Mouse (Mus musculus) splenic B cell, adult 2 months (primary cell): ENCODE measurements at regions not wholly inside any gene's neighbourhood (a gene's known extent, or its start where the extent isn't known, plus 50 kb on each side); places are given as distances from the start of the nearest gene placed in this dataset.
A peak's percentile ranks its signal among the peaks of the same experiment; 100 is the strongest.

Source experiments
- DNase-seq: peaks from one replicate; pipeline ENCODE4 v3.0.0-alpha.2; 2011; ENCODE audit warnings: low read depth, low spot score
- H3K27me3 ChIP-seq: 2 replicates; pipeline ENCODE4 v1.6.1; 2012; ENCODE audit warnings: mild to moderate bottlenecking, low read length, moderate library complexity, mixed read lengths; ENCODE audit not compliant: control insufficient read depth, poor library complexity, insufficient read depth, severe bottlenecking
- H3K36me3 ChIP-seq: 2 replicates; pipeline ENCODE4 v1.6.1; 2012; ENCODE audit warnings: mild to moderate bottlenecking, low read length, moderate library complexity, mixed read lengths; ENCODE audit not compliant: control insufficient read depth, poor library complexity, insufficient read depth, severe bottlenecking

- no peaks in the 10 kb centered on the region for H3K36me3 ChIP-seq
- no peak for DNase-seq
Measured at GRCm38 (mm10) chr15:59752277-59752676, 264.1 kb downstream of the 4933412E24Rik start.

DNA sequence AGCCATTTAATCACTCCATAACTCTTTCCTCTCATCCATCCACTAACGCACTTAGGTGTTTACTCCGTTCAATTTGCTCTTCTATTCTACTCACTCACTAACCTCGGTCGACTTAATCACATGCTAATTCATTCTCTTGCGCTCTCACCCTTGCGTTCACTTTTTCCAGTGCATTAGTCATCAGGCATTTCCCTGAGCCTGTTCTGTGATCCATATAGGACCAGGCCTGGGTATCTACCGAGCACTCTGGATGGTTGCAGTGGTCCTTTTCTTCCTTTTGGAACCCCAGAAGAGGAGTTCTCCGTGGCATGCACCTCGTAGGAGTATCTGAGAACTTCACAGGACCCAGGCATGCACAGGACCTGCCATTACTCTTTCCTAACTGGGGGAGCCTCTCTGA is 270.1 kb downstream of the 4933412E24Rik start:
- DNase-seq = no peak
- Histone ChIP-seq H3K27me3 (no peaks in the 10 kb centered on the region), H3K36me3 (no peaks in the 10 kb centered on the region)

More at GRCm38 (mm10) chr15:59752277-59752676, 264.1 kb downstream of the 4933412E24Rik start:
- no peaks in the 10 kb centered on the region for H3K27me3 ChIP-seq

DNA sequence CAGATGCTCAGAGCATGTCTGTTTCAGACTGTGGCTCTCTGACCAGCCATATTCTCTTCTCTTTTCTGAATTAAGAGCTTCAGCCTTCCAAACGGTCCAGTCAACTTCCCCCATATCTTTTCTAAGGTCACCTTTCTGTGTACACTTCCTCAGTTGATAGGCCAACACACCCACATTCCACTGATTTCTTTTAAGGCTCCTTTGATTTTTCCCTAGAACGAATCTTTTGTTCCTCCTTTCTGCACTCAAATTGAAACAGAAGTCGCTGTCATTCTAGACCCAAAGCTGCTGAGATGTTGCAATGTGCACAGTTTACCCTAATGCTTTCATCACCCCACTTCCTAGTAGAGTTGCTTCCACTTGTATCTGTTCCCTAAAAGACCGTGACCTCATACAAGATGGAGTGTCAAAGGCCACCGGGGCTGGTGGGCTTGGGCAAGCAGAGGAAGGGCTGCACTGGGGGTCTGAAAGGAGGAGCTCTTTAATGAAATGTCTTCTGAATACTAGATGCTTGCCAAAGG is 271.9 kb downstream of the 4933412E24Rik start:
- Histone ChIP-seq H3K27me3 (no peaks in the 10 kb centered on the region), H3K36me3 (no peaks in the 10 kb centered on the region)
- no peak for DNase-seq

DNA sequence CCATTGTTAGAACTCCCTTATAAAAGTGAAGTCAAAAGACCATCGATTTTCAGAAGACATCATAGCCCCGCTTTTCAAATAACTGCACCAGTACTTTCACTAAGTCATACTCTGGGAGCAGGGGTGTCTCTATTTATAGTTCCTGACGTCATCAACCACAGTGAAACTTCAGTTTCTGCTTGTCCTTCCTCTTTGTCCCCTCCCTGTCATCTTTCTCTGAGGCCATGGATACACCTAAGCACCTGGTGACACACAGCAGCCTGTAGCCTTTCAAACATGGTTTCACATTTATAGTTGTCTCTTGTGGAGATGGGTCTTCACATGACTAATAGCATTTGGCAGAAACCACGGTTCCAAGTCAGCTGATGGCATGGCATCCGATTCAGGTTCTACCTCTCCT is 277.2 kb downstream of the 4933412E24Rik start:
- peak; percentile 83 for DNase-seq
- H3K27me3 ChIP-seq = no peaks in the 10 kb centered on the region

DNA sequence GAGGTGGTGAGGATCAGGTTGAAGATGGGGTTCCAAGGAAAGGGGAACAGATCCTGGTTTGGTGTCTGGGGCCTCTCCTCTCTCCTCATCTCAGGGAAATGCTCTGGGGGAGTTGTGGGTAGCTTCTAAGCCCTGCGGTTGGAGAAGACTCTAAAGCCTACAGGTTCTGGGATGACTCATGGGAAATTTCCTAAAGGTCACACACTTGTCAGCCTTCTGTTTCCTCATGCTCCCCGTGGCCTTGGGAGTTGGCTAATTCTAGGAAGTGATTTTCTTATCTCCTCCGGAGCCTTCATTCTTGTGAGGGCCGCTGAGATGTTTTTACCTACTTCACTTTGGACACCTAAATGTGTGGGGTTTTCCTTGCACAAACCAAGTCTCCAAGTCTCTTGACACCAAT is 279.2 kb downstream of the 4933412E24Rik start:
- Histone ChIP-seq H3K36me3 (no peaks in the 10 kb centered on the region), H3K27me3 (no peaks in the 10 kb centered on the region)
- DNase-seq = no peak

More for the DNA sequence above, 277.2 kb downstream of the 4933412E24Rik start:
- H3K36me3 ChIP-seq = no peaks in the 10 kb centered on the region

DNA sequence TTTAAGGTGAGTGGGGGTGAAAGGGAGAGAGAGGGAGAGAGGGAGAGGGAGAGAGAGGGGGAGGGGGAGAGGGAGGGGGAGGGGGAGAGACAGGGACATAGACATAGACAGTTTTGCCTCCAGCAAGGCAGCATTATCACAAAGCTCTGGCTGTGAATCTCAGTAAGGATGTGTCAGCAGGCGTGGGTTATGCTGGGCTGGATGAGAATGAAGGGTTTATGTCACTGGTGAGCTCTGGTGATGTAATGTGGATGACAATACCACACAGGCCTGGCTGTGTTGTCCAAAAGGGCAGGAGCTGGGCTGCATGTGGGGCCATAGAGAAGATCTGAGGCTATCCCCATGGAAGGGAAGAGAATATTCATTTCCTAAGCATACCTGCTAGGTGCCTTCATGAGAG is 282.0 kb downstream of the 4933412E24Rik start:
- Histone ChIP-seq H3K27me3 (no peaks in the 10 kb centered on the region), H3K36me3 (no peaks in the 10 kb centered on the region)
- no peak for DNase-seq

GRCm38 (mm10) chr15:59733932-59734331 is 282.5 kb downstream of the 4933412E24Rik start:
- DNase-seq = no peak
- H3K27me3 ChIP-seq = no peaks in the 10 kb centered on the region
- no peaks in the 10 kb centered on the region for H3K36me3 ChIP-seq

DNA sequence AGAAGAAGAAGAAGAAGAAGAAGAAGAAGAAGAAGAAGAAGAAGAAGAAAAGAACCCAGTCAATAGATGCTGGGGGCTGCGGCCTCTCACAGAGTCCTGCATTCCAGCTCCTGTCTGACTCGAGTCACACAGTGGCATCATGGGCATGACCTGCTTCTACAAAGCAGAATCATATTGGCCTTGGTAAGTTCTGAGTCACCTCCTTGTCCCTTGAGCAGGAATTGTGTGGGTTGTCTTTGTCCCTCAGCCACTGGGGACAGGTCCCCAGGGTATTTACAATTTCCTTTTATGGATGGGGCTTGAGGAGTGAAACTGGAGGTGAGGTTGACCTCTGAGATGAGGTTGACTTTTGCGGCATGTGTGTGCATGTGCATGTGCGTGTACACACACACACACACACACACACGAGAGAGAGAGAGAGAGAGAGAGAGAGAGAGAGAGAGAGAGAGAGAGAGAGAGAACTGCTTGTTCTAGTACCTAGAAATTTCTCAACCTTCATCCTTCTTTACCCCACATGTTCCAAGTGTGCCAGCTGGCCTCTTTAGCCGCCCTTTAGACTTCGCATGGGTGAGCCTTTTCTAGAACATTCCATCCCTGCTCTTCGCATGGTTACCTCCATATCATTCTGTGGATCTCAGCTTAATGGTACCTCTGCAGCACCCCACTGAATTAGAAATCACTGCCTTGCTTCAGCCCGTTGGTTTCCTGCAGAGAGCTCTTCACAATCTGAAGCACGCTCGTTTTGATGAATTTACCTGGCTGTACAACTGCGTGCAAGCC is 283.2 kb downstream of the 4933412E24Rik start:
- Histone ChIP-seq H3K36me3 (no peaks in the 10 kb centered on the region), H3K27me3 (no peaks in the 10 kb centered on the region)
- DNase-seq = no peak

DNA sequence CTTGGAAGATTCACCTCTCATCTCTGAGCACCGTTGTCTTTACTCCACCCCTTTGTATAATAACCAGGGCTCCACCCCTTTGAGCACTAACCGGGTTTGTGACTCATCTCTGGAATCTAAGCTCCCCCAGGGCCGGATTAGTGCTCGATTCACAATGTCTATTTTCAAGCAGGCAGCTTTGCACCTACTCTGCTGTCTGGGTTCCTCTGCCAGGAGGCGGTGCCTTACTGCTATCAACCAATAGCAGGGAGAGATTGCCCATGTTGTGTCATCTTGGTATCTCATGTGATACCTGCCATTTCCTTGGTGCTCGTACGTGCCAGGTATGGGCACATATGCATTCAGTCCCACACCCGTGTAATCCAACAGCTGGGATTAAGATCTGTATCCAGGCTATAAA is 285.3 kb downstream of the 4933412E24Rik start:
- Histone ChIP-seq H3K36me3 (no peaks in the 10 kb centered on the region), H3K27me3 (no peaks in the 10 kb centered on the region)
- DNase-seq = no peak

GRCm38 (mm10) chr15:59728817-59729560 is 287.4 kb downstream of the 4933412E24Rik start:
- Histone ChIP-seq H3K36me3 (no peaks in the 10 kb centered on the region), H3K27me3 (no peaks in the 10 kb centered on the region)
- peak; percentile 33 for DNase-seq

GRCm38 (mm10) chr15:59728131-59728601 is 288.2 kb downstream of the 4933412E24Rik start:
- peak; percentile 56 for DNase-seq
- Histone ChIP-seq H3K27me3 (no peaks in the 10 kb centered on the region), H3K36me3 (no peaks in the 10 kb centered on the region)

DNA sequence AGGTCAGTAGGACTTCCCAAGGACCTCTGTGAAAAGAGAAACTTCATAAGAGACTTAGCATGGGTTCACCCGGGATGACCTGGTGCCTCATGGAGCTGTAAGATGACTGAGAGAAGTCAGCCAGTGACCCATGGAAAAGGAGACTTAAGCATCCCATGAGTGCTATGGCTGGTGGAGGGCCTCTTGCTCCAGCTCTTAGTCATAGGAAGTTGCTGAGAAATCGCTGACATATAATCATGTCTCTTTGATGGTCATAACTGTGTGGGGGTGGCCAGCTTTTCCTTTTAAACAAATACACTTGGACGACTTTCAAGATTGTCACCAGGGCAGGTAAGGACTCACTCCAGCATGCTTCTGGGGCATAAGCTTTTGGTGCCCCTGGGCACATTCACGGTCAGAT is 290.5 kb downstream of the 4933412E24Rik start:
- H3K27me3 ChIP-seq = no peaks in the 10 kb centered on the region
- H3K36me3 ChIP-seq = no peaks in the 10 kb centered on the region
- DNase-seq = no peak

DNA sequence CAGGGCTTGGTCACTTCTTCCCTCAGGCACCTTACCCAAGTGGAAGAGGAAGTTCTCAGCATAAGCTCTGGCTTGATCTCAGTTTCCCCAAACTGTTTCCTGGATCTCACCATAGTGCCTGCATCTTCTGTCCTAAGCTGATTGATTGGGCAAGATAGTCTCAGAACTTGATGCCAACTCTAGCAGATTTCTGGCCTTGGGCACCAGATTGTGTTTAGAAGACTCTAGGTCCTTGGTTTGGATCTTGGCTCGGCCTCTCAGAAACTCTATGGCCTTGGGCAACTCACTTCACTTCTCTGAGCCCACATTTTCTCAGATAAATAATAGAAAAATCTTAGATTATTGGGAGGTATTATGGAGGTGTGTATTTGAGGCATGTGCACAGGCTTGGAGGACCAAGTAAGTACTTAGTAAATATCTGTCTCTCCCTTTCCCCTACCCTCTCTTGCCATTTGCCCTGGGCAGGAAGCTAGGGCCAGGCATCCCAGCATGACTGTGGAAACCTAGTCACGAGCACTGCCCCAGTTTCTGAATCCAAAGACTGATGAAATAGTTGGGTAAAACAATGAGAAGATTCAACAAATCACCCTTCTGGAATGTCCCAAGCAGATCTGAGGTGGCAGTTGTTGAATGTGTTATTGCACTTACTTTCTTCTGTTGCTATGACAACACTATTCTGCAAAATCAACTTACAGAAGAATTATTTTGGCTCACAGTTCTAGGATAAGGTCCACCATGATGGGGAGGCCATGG is 293.6 kb downstream of the 4933412E24Rik start:
- no peak for DNase-seq
- Histone ChIP-seq H3K36me3 (no peaks in the 10 kb centered on the region), H3K27me3 (no peaks in the 10 kb centered on the region)

DNA sequence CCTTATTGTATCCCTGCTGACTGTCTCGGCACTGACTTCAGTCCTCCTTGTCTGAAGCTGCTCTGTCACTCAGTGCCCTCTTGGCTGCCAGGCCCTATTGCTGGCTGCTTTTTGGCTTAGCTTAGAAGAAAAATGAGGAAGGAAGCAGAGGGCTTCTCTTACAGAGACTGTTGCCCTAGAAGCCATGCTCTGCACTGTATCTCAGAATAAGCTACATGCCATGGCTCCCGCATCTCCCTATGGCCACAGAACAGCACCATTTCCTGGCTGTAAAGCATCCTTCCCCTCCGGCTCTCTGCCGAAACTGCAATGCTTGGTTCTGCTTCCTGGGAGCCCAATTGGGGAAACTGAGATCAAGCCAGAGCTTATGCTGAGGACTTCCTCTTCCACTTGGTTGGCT is 295.0 kb downstream of the 4933412E24Rik start:
- Histone ChIP-seq H3K36me3 (no peaks in the 10 kb centered on the region), H3K27me3 (no peaks in the 10 kb centered on the region)
- peak; percentile 35 for DNase-seq
